Mouse (Mus musculus) thymus, adult 18-20 months (tissue): ENCODE results near the gene Gja10.
A peak's percentile ranks its signal among the peaks of the same experiment; 100 is the strongest.

Source experiments
- DNase-seq, 2 experiments: peaks; one replicate each; pipeline ENCODE4 v3.0.0; 2022; ENCODE audit warnings: mixed read lengths in 2 of 2

Gene Gja10

DNA sequence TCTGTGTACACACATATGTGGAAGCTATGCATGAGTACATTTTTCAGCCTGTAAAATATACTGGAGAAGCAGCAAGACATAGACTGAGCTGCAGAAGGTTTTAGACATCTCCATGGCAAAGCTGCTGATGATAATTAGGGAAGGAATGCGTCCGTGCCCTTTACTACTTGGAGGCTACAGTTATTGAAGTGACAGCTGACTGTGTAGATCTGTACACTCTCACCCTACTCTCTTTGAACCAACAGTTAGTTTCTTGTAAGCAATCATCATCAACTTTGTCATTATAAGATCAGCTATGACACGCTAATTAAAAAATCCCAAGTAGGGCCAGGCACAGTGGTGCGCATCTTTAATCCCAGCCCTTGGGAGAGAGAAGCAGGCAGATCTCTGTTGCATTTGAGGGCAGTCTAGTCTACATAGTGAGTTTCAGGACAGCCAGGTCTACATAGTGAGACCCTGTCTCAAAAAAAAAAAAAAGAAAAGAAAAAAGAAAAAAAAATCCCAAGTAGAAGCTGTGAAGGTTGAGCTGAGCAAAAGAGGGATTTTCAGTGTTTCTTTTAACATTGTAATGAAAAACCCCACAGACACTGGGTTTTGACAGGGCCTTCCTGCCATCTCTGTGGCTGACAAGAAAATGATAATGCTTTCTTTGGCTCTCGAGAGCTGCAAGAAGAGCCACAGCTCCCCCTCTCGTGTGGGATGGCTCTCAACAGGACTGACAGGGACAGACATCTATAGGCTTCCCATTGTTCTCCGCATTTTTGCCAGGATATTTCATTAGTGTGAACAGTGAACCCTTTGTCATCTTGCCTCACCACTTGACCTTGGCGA, 41.6 kb downstream of the Gja10 start:
- no peak for DNase-seq

DNA sequence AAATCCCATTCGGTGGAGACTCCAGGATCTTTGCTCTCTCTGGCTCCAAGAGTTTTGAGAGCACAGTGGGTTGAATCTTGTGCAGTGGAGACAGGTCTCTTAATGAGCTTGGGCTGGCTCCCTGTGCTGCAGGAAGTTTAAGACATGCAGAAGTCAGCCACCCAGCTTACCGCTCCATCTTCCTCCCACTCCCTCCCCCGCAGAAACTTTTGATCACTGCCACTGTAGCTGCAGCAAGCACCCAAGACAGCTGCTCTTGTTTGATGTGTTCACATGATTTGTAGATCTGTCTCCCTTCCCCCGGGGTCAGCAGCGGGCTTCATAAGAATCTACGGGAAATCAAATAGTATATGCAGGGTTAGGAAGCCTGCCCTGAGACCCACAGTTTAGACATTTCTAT, 42.3 kb downstream of the Gja10 start:
- DNase-seq = peak; percentile 78 to 89

DNA sequence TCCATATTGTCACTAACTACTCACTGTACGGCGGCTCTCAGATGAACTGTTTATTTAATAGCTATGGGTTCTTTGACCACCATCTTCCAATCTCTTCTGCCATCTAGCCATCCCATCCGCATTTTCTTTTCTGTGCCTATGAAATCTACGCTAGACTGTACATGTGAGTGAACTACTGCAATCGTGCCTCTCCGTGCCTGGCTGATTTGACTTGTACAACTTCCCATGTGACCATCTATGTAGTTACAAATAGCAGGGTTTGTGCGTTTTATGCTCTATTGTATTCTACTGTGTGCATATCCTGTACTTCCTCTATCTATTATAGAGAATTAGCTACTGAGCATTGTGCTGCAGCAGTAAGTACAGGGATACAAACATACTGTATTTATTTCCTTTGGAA, 47.1 kb downstream of the Gja10 start:
- no peak for DNase-seq

DNA sequence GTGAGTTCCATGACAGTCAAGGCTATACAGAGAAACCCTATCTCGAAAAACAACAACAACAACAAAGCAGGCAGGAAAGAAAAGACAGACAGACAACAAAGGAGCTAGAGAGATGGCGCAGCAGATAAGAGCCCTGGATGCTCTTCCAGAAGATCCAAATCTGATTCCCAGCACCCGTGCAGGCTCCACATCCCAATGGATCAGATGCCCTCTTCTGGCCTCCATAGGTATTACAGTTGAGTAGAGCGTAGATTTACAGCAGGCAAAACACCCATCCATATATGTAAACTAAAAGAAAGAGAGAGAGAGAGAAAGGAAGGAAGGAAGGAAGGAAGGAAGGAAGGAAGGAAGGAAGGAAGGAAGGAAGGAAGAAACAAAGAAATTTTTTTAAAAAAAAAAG, 51.2 kb downstream of the Gja10 start:
- DNase-seq = no peak

DNA sequence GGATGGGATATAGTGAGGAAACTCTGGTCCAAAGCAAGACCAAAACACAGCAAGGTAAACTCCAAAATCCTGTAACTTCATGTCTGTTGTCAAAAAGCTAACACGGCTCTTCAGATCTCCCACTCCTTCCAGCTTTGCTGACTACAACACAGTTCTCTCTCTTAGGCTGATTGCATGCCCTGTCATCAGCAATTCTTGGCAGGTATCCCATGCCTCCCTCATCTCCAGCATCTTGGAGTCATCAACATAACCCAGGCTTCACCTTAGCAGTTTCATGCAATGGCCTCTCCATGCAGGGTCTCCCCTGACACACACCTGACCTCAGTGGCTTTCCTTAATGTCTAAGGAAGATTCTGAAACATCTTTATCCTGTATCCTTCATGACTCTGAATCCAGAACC, 53.4 kb downstream of the Gja10 start:
- no peak for DNase-seq
